8 mouse cellular contexts compared by ENCODE assay signal in genomic region chr7:27165007-27165655, GRCm38 (mm10). TPM values are rescaled to one million over a fixed set of nuclear protein-coding genes. Genes with fewer than 3 reads are reported as not detected.
DNase-seq lines count a peak whose midpoint lies in the region; ATAC-seq and TF ChIP-seq lines count a peak whose summit lies in the region.

No protein-coding gene starts in this region.

- H3K9me3 ChIP-seq in ES-Bruce4 (replicated peaks; ENCODE audit: control insufficient read depth, insufficient read depth, low read length, poor library complexity, severe bottlenecking), result no peaks in the 10 kb centered on the region
- H3K9me3 ChIP-seq in hindbrain, embryonic 14.5 days (ENCODE audit: control insufficient read depth, low read length), result no peaks in the 10 kb centered on the region
- no peaks in the 10 kb centered on the region for H3K9me3 ChIP-seq in liver, embryonic 12.5 days (replicated peaks)

- intact Hi-C loops in heart, postnatal 25 days (cut with DNase I), result no loop called here

- peak overlapping the region; percentile 97 for H3K4me3 ChIP-seq in ES-Bruce4 (ENCODE audit: low read depth, low read length)
- H3K4me3 ChIP-seq in cortical plate, adult 2 months (ENCODE audit: insufficient read depth, low read length), result peak overlapping the region; percentile 97
- peak overlapping the region; percentile 88 for H3K4me3 ChIP-seq in hindbrain, embryonic 14.5 days (replicated peaks; ENCODE audit: low read length)
- peak overlapping the region; percentile 84 for H3K4me3 ChIP-seq in liver, embryonic 12.5 days

- TF ChIP-seq CTCF in ES-Bruce4 (IDR thresholded peaks at IDR 0.05; ENCODE audit: low read depth, low read length), result no peak
- TF ChIP-seq CTCF in cortical plate, adult 2 months (IDR thresholded peaks at IDR 0.05; ENCODE audit: extremely low read depth, insufficient read depth, low read length), result no peak

- H3K4me1 ChIP-seq in ES-Bruce4 (ENCODE audit: control insufficient read depth, insufficient read depth, low read length), result peaks cover 1% of the 10 kb centered on the region
- peaks cover 15% of the 10 kb centered on the region; the same call in 1 of the 2 replicates for H3K4me1 ChIP-seq in cortical plate, adult 2 months (ENCODE audit: control insufficient read depth, insufficient read depth, low read length)
- peaks cover 52% of the 10 kb centered on the region for H3K4me1 ChIP-seq in hindbrain, embryonic 14.5 days (replicated peaks; ENCODE audit: control insufficient read depth, insufficient read depth, low read length)
- H3K4me1 ChIP-seq in liver, embryonic 12.5 days, result peaks cover 74% of the 10 kb centered on the region

- peak overlapping the region; percentile 64 for H3K4me2 ChIP-seq in hindbrain, embryonic 14.5 days (replicated peaks)
- H3K4me2 ChIP-seq in liver, embryonic 12.5 days, result peak overlapping the region; percentile 81

- peak overlapping the region; percentile 82 for H3K9ac ChIP-seq in ES-Bruce4 (ENCODE audit: low read depth, poor library complexity, severe bottlenecking)
- H3K9ac ChIP-seq in hindbrain, embryonic 14.5 days, result peak overlapping the region; percentile 88
- H3K9ac ChIP-seq in liver, embryonic 12.5 days, result peak overlapping the region; percentile 90

- no peak overlapping the region for H3K27ac ChIP-seq in ES-Bruce4 (ENCODE audit: insufficient read depth, low read length)
- H3K27ac ChIP-seq in cortical plate, adult 2 months (ENCODE audit: insufficient read depth, low read length), result peak overlapping the region; percentile 96; the same call in 1 of the 2 replicates
- no peak overlapping the region; the same call in 1 of the 2 replicates for H3K27ac ChIP-seq in hindbrain, embryonic 14.5 days
- H3K27ac ChIP-seq in liver, embryonic 12.5 days, result peak overlapping the region; percentile 92

- no peaks in the 10 kb centered on the region for H3K27me3 ChIP-seq in ES-Bruce4 (ENCODE audit: control insufficient read depth, insufficient read depth, low read length, poor library complexity, severe bottlenecking)
- no peaks in the 10 kb centered on the region for H3K27me3 ChIP-seq in hindbrain, embryonic 14.5 days (ENCODE audit: control insufficient read depth, insufficient read depth, low read length)
- H3K27me3 ChIP-seq in liver, embryonic 12.5 days (replicated peaks), result no peaks in the 10 kb centered on the region

- 78% methylated on average over 23 of the region's 23 CpGs for WGBS in hindbrain, embryonic 14.5 days
- WGBS in liver, embryonic 12.5 days (ENCODE audit: insufficient replicate concordance), result 76% methylated on average over 23 of the region's 23 CpGs

- no peak for TF ChIP-seq POLR2A in ES-Bruce4 (IDR thresholded peaks at IDR 0.05; ENCODE audit: insufficient read depth, low read length)
- TF ChIP-seq POLR2A in cortical plate, adult 2 months (IDR thresholded peaks at IDR 0.05; ENCODE audit: extremely low read depth, insufficient read depth, low read length), result no peak

- no peak for ATAC-seq in hindbrain, embryonic 14.5 days (ENCODE audit: low FRiP score)
- ATAC-seq in liver, embryonic 12.5 days, result no peak

- H3K36me3 ChIP-seq in ES-Bruce4 (ENCODE audit: control insufficient read depth, insufficient read depth, low read length, poor library complexity, severe bottlenecking), result no peaks in the 10 kb centered on the region
- H3K36me3 ChIP-seq in hindbrain, embryonic 14.5 days (replicated peaks; ENCODE audit: control insufficient read depth, insufficient read depth), result peaks cover 50% of the 10 kb centered on the region
- peaks cover 47% of the 10 kb centered on the region for H3K36me3 ChIP-seq in liver, embryonic 12.5 days

- no peak for TF ChIP-seq EP300 in ES-Bruce4 (IDR thresholded peaks at IDR 0.05; ENCODE audit: insufficient read depth, low read depth, low read length)

- peak; percentile 96 for DNase-seq in heart, adult 11 months
- DNase-seq in heart, postnatal 25 days (ENCODE audit: low spot score), result no peak
- DNase-seq in hindbrain, embryonic 14.5 days (ENCODE audit: low spot score), result no peak
- DNase-seq in testis, postnatal 14 days (ENCODE audit: low spot score), result peak; percentile 68
- no peak for DNase-seq in frontal cortex, postnatal 25 days (ENCODE audit: low spot score in 2 of 2)

RNA-seq across cellular contexts. Expression of gene Egln2, which starts 1.5 kb away (rescaled TPM):
- 10 to 100 TPM; 60.6 to 61.7 TPM for total RNA-seq in heart, postnatal 25 days (2021)
- polyA plus RNA-seq in ES-Bruce4 (2011; ENCODE audit: insufficient read depth, insufficient read length, low read depth, missing spikeins), result 22.2 and 22.3 TPM in 2 replicates
- 111 and 112 TPM in 2 replicates for polyA plus RNA-seq in cortical plate, adult 2 months (2012; rRNA removed)
- polyA plus RNA-seq in hindbrain, embryonic 14.5 days (2014; fragmentation: Nextera tagmentation; extraction: Ambion mirVana), result 55.3 and 55.7 TPM in 2 replicates
- 39.9 and 41.9 TPM in 2 replicates for polyA plus RNA-seq in liver, embryonic 12.5 days (2016; fragmentation: Nextera tagmentation; extraction: Ambion mirVana)

RNA-seq across cellular contexts. Expression of gene Cyp2t4, which starts 11.6 kb away (rescaled TPM):
- total RNA-seq in heart, postnatal 25 days (2021), result not detected
- polyA plus RNA-seq in ES-Bruce4 (2011; ENCODE audit: insufficient read depth, insufficient read length, low read depth, missing spikeins), result not detected in 2 replicates
- polyA plus RNA-seq in cortical plate, adult 2 months (2012; rRNA removed), result not detected in 2 replicates
- polyA plus RNA-seq in hindbrain, embryonic 14.5 days (2014; fragmentation: Nextera tagmentation; extraction: Ambion mirVana), result 0.17 and 0.19 TPM in 2 replicates
- not detected in 2 replicates for polyA plus RNA-seq in liver, embryonic 12.5 days (2016; fragmentation: Nextera tagmentation; extraction: Ambion mirVana)

RNA-seq across cellular contexts. Expression of gene Rab4b, which starts 13.6 kb away (rescaled TPM):
- total RNA-seq in heart, postnatal 25 days (2021), result 10 to 100 TPM; 12.0 to 13.7 TPM
- 35.8 and 39.3 TPM in 2 replicates for polyA plus RNA-seq in ES-Bruce4 (2011; ENCODE audit: insufficient read depth, insufficient read length, low read depth, missing spikeins)
- 150 and 154 TPM in 2 replicates for polyA plus RNA-seq in cortical plate, adult 2 months (2012; rRNA removed)
- polyA plus RNA-seq in hindbrain, embryonic 14.5 days (2014; fragmentation: Nextera tagmentation; extraction: Ambion mirVana), result 91.3 and 102 TPM in 2 replicates
- 32.4 TPM in 2 replicates for polyA plus RNA-seq in liver, embryonic 12.5 days (2016; fragmentation: Nextera tagmentation; extraction: Ambion mirVana)

RNA-seq across cellular contexts. Expression of gene Gm21983, which starts 15.8 kb away (rescaled TPM):
- not detected for total RNA-seq in heart, postnatal 25 days (2021)
- not detected in 2 replicates for polyA plus RNA-seq in ES-Bruce4 (2011; ENCODE audit: insufficient read depth, insufficient read length, low read depth, missing spikeins)
- not detected in 2 replicates for polyA plus RNA-seq in cortical plate, adult 2 months (2012; rRNA removed)
- not detected in 2 replicates for polyA plus RNA-seq in hindbrain, embryonic 14.5 days (2014; fragmentation: Nextera tagmentation; extraction: Ambion mirVana)
- 0.24 TPM in 1 of 2 replicates, not detected in the other for polyA plus RNA-seq in liver, embryonic 12.5 days (2016; fragmentation: Nextera tagmentation; extraction: Ambion mirVana)

RNA-seq across cellular contexts. Expression of gene Mia, which starts 15.8 kb away (rescaled TPM):
- total RNA-seq in heart, postnatal 25 days (2021), result not detected
- 1.0 and 3.1 TPM in 2 replicates for polyA plus RNA-seq in ES-Bruce4 (2011; ENCODE audit: insufficient read depth, insufficient read length, low read depth, missing spikeins)
- polyA plus RNA-seq in cortical plate, adult 2 months (2012; rRNA removed), result 4.8 and 7.7 TPM in 2 replicates
- polyA plus RNA-seq in hindbrain, embryonic 14.5 days (2014; fragmentation: Nextera tagmentation; extraction: Ambion mirVana), result 24.6 and 28.5 TPM in 2 replicates
- 0.29 and 0.45 TPM in 2 replicates for polyA plus RNA-seq in liver, embryonic 12.5 days (2016; fragmentation: Nextera tagmentation; extraction: Ambion mirVana)

Comparison
In these comparisons a context has a peak if more than half of its experiments do, and no peak if none do; other contexts are left out.
1. DNase-seq: peak in heart, adult 11 months (single experiment) and testis, postnatal 14 days (single experiment); none in heart, postnatal 25 days (single experiment), hindbrain, embryonic 14.5 days (single experiment) and frontal cortex, postnatal 25 days (0 of 2).
2. H3K27ac ChIP-seq: peak in cortical plate, adult 2 months (single experiment) and liver, embryonic 12.5 days (single experiment); none in ES-Bruce4 (single experiment) and hindbrain, embryonic 14.5 days (single experiment).
3. Peak in every context shown above with its lines, with median percentiles within 50 percentile points of each other: H3K4me3 ChIP-seq and H3K9ac ChIP-seq.